Mouse (Mus musculus): ENCODE results near the gene Cdr2. TPM values are rescaled to one million over a fixed set of nuclear protein-coding genes. Genes with fewer than 3 reads are reported as not detected.
"Not testable (repeated sequence)": the region's sequence is repeated elsewhere in the genome, so short reads cannot be mapped to it uniquely, and the experiment has no call there.

Cdr2 gene
- polyA plus RNA-seq, 1 experiment from 2014 or later, result 17.3 TPM

- H3K9me3 ChIP-seq (ENCODE audit: control insufficient read depth, low read length); ATAC-seq (replicated peaks; ENCODE audit: low FRiP score); H3K4me1 ChIP-seq (replicated peaks; ENCODE audit: control insufficient read depth, insufficient read depth, low read length); H3K9ac ChIP-seq (ENCODE audit: low read depth, low read length); H3K4me3 ChIP-seq (ENCODE audit: low read depth, low read length); DNase-seq (ENCODE audit: low spot score); H3K4me2 ChIP-seq; H3K36me3 ChIP-seq (ENCODE audit: control insufficient read depth, insufficient read depth, low read length); H3K27me3 ChIP-seq (replicated peaks; ENCODE audit: control insufficient read depth, insufficient read depth, low read length); H3K27ac ChIP-seq (ENCODE audit: low read depth, low read length): not testable (repeated sequence)
- 70% methylated on average over 3 of the region's 3 CpGs for WGBS
These were observed 71.9 kb downstream of the Cdr2 start for GRCm38 (mm10) chr7:120910172-120910571.

Other genes starting within 250 kb of the Cdr2 start
- 0.08 TPM in 1 of 2 replicates, not detected in the other for gene Vwa3a, start 243.0 kb downstream of the Cdr2 start, polyA plus RNA-seq (2014; fragmentation: Nextera tagmentation; extraction: Ambion mirVana)
- gene Gm5737, start 169.9 kb downstream of the Cdr2 start, polyA plus RNA-seq (2014; fragmentation: Nextera tagmentation; extraction: Ambion mirVana), result not detected in 2 replicates
- 21.2 and 23.2 TPM in 2 replicates for gene Eef2k, start 139.5 kb downstream of the Cdr2 start, polyA plus RNA-seq (2014; fragmentation: Nextera tagmentation; extraction: Ambion mirVana)
- 30.0 and 31.3 TPM in 2 replicates for gene Polr3e, start 64.6 kb downstream of the Cdr2 start, polyA plus RNA-seq (2014; fragmentation: Nextera tagmentation; extraction: Ambion mirVana)
- 0.38 TPM in 1 of 2 replicates, not detected in the other for gene Mfsd13b, start 197 bp upstream of the Cdr2 start, polyA plus RNA-seq (2014; fragmentation: Nextera tagmentation; extraction: Ambion mirVana)
- 105 and 112 TPM in 2 replicates for gene Mettl9, start 52.1 kb upstream of the Cdr2 start, polyA plus RNA-seq (2014; fragmentation: Nextera tagmentation; extraction: Ambion mirVana)
- gene Igsf6, start 92.3 kb upstream of the Cdr2 start, polyA plus RNA-seq (2014; fragmentation: Nextera tagmentation; extraction: Ambion mirVana), result 8.4 and 10.2 TPM in 2 replicates
- gene Otoa, start 99.3 kb upstream of the Cdr2 start, polyA plus RNA-seq (2014; fragmentation: Nextera tagmentation; extraction: Ambion mirVana), result 0.16 TPM in 1 of 2 replicates, not detected in the other

Data from liver, embryonic 11.5 days (tissue).